Mouse (Mus musculus) embryonic facial prominence, embryonic 11.5 days (tissue): ENCODE measurements around the gene Xylt1. TPM values are rescaled to one million over a fixed set of nuclear protein-coding genes. Genes with fewer than 3 reads are reported as not detected.

Source experiments
- ATAC-seq: fragments of 200-750 bp; cut with Nextera tagmentation; replicated peaks from 2 replicates; pipeline ENCODE4 v1.8.0; 2017; ENCODE audit warnings: low read depth; ENCODE audit not compliant: insufficient number of reproducible peaks, low FRiP score, low TSS enrichment
- DNase-seq: peaks from one replicate; pipeline ENCODE4 v3.0.0-alpha.2; 2015; ENCODE audit warnings: low spot score
- H3K27ac ChIP-seq: fragments of 300-500 bp; sonication (generic); replicated peaks from 2 replicates; pipeline ENCODE4 v1.5.1; 2014; ENCODE audit warnings: mild to moderate bottlenecking, low read depth, low read length, control low read depth
- H3K27me3 ChIP-seq: fragments of 300-500 bp; sonication (generic); 2 replicates; pipeline ENCODE4 v1.6.1; 2014; ENCODE audit warnings: mild to moderate bottlenecking, low read length, moderate library complexity, mixed read lengths; ENCODE audit not compliant: control insufficient read depth, insufficient read depth
- H3K36me3 ChIP-seq: fragments of 300-500 bp; sonication (generic); replicated peaks from 2 replicates; pipeline ENCODE4 v1.6.1; 2014; ENCODE audit warnings: low read depth, mild to moderate bottlenecking, low read length, moderate library complexity, mixed read lengths; ENCODE audit not compliant: control insufficient read depth, insufficient read depth
- H3K4me1 ChIP-seq: fragments of 300-500 bp; sonication (generic); 2 replicates; pipeline ENCODE4 v1.6.1; 2014; ENCODE audit warnings: low read length, mixed read lengths; ENCODE audit not compliant: control insufficient read depth, insufficient read depth
- H3K4me2 ChIP-seq: fragments of 300-500 bp; sonication (generic); 2 replicates; pipeline ENCODE4 v1.6.1; 2014; ENCODE audit warnings: low read depth, mild to moderate bottlenecking, control low read depth, low read length, moderate library complexity
- H3K4me3 ChIP-seq: fragments of 300-500 bp; sonication (generic); 2 replicates; pipeline ENCODE4 v1.5.1; 2014; ENCODE audit warnings: low read depth, low read length, control low read depth
- H3K9ac ChIP-seq: fragments of 300-500 bp; sonication (generic); replicated peaks from 2 replicates; pipeline ENCODE4 v1.6.1; 2014; ENCODE audit warnings: mild to moderate bottlenecking, control low read depth, low read length
- H3K9me3 ChIP-seq: fragments of 300-500 bp; sonication (generic); replicated peaks from 2 replicates; pipeline ENCODE4 v1.6.1; 2016; ENCODE audit warnings: mild to moderate bottlenecking, low read length, inconsistent platforms, mixed read lengths; ENCODE audit not compliant: control insufficient read depth
- WGBS: fragments of 180-500 bp; shearing (Covaris S2); extraction: QIAGEN DNeasy Blood & Tissue Kit; methylation state at CpG from one replicate; pipeline ENCODE4 v1.1.7; 2014; 5-methylcytosine and 5-hydroxymethylcytosine counted together
- polyA plus RNA-seq: library from polyadenylated mRNA; unstranded; fragments of >200 nt; fragmentation: Nextera tagmentation; extraction: Ambion mirVana; gene quantifications from 2 replicates; pipeline ENCODE4 v1.2.1, GENCODE M21; 2014

Gene Xylt1
- polyA plus RNA-seq, 1 experiment from 2014 or later = 1.4 TPM

DNA sequence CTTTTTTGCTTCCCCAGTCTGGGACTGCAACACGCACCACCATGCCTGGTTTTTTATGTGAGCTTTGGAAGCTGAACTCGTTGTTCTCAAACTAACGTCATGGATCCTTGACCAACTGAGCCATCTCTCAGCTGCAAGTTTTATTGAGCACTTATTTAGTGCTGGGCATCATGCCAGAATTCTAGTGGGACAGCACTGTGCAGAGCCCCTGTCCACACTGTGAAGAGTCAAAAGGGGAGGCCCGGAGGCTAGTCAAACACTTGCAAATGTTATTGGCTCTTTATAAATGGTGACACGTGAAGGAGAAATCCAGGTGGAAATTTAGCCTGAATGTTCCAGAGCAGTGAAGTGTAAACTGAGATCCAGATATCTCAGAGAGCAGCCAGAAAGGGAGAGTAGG is 121.6 kb downstream of the Xylt1 start:
- no peak overlapping the region for H3K9ac ChIP-seq
- H3K9me3 ChIP-seq = no peaks in the 10 kb centered on the region
- no peak overlapping the region for H3K4me3 ChIP-seq
- H3K4me1 ChIP-seq = no peaks in the 10 kb centered on the region
- DNase-seq (no peak), ATAC-seq (no peak)
- no peak overlapping the region for H3K27ac ChIP-seq
- H3K4me2 ChIP-seq = no peak overlapping the region
- H3K27me3 ChIP-seq = no peaks in the 10 kb centered on the region
- H3K36me3 ChIP-seq = no peaks in the 10 kb centered on the region
- 93% methylated on average over 5 of the region's 5 CpGs for WGBS

DNA sequence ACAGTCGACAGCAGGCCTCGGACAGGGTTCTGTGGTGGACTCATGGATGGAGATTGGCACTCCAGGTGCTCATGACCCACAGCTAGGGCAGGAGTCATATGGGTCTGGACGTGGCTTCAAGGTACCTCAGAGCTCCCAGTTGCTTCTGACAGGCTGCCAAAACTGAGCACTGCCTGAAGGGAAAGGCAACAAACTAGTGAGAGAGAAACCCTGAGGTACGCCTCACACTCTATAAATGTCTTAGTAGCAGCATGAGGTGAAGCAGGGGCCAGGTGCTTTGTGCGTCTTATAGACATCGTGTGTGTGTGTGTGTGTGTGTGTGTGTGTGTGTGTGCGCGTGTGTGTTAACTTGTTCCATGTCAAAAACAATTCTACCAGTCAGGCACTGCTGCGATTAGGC is 122.9 kb downstream of the Xylt1 start:
- 87% methylated on average over 9 of the region's 9 CpGs for WGBS
- Histone ChIP-seq H3K9ac (no peak overlapping the region), H3K4me2 (no peak overlapping the region), H3K27me3 (no peaks in the 10 kb centered on the region), H3K4me3 (no peak overlapping the region), H3K27ac (no peak overlapping the region), H3K36me3 (no peaks in the 10 kb centered on the region), H3K9me3 (no peaks in the 10 kb centered on the region), H3K4me1 (no peaks in the 10 kb centered on the region)
- ATAC-seq (no peak), DNase-seq (no peak)

DNA sequence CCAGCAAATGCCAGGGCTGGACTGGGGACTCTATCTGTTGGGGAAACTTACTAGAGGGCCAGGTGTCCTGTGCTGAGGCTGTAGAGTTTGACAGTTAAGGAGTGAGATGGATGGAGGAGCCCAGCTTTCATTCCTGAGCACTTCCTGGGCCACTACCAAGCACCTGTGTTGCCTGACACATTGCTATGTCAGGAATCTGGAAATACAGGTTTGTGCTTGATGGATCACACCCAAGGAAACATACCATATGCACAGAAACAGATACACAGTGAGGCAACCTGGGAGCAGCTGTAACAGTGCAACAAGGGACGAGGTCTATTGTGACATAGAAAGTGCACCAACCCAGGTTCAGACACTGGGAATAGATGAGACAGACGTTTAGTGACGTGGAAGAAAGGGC is 125.0 kb downstream of the Xylt1 start:
- Histone ChIP-seq H3K27ac (no peak overlapping the region), H3K27me3 (no peaks in the 10 kb centered on the region), H3K9ac (no peak overlapping the region), H3K36me3 (no peaks in the 10 kb centered on the region), H3K9me3 (no peaks in the 10 kb centered on the region), H3K4me1 (no peaks in the 10 kb centered on the region), H3K4me3 (no peak overlapping the region), H3K4me2 (no peak overlapping the region)
- WGBS = 84% methylated on average over 3 of the region's 3 CpGs
- no peak for ATAC-seq
- DNase-seq = peak; percentile 40

DNA sequence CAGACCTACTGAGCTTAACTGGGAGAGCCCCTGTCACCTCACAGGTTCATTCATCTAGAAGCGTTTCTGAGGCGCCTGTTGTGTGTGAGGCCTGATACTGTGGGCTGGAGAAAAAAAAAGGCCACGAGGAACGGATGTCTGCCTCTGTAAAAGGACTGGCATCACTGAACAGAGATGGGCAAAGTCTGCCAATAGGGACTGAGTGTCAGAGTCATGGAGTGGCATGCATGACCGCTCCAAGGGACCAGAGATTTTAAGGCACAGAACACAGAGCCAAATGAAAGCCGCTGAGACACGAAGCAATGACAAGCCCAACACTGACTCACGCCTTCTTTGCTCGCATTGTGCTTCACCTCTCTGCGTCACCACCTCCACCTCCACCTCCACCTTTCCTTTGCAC is 126.6 kb downstream of the Xylt1 start:
- Histone ChIP-seq H3K27ac (no peak overlapping the region), H3K27me3 (no peaks in the 10 kb centered on the region), H3K36me3 (no peaks in the 10 kb centered on the region), H3K9ac (no peak overlapping the region), H3K9me3 (no peaks in the 10 kb centered on the region), H3K4me3 (no peak overlapping the region), H3K4me1 (no peaks in the 10 kb centered on the region), H3K4me2 (no peak overlapping the region)
- 91% methylated on average over 10 of the region's 10 CpGs for WGBS
- no peak for ATAC-seq
- no peak for DNase-seq

DNA sequence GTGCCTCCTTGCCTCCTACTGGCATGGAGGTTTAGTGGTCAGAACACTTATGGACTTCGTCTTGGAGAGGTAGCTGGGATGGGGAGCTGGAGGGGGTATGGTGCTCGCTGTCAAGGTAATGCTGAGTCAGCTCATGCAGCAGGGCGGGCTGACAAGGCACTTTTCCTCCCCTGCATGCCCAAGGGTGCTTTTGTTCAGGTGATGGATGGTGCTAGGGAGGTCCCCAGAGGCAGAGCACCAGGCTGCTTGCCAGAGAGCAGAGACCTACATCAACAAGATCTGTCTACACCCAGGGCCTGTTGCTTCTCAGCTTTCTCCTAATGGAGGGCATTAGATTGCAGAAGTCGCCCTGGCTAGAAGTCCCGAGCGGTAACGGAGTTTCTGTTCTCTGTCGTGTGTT is 127.3 kb downstream of the Xylt1 start:
- Histone ChIP-seq H3K4me3 (no peak overlapping the region), H3K9ac (no peak overlapping the region), H3K4me2 (no peak overlapping the region), H3K4me1 (no peaks in the 10 kb centered on the region), H3K36me3 (no peaks in the 10 kb centered on the region), H3K27ac (no peak overlapping the region), H3K27me3 (no peaks in the 10 kb centered on the region), H3K9me3 (no peaks in the 10 kb centered on the region)
- 75% methylated on average over 8 of the region's 8 CpGs for WGBS
- DNase-seq (no peak), ATAC-seq (no peak)

DNA sequence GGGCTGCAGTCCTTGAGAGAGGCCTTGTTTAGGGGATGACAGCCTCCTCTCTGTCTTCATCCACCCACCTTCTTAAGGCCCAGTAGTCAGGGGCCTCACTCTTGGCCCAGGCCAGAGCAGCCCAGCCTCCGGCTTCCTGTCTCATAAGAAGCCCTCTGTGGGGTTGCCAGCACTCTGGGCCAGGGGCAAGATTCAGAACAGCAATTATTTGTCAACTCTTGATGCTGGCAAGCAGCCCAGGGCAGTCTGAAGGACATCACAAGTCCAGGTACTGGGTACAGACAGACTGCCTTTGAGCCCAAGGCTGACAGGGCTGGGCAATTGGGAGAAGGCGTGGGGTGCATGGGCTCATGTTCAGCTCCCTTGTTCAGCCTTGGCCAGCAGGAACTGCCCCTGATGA is 129.3 kb downstream of the Xylt1 start:
- WGBS = 76% methylated on average over 2 of the region's 2 CpGs
- no peak overlapping the region for H3K4me3 ChIP-seq
- DNase-seq (no peak), ATAC-seq (no peak)
- H3K27me3 ChIP-seq = no peaks in the 10 kb centered on the region
- no peaks in the 10 kb centered on the region for H3K4me1 ChIP-seq
- no peaks in the 10 kb centered on the region for H3K9me3 ChIP-seq
- no peaks in the 10 kb centered on the region for H3K36me3 ChIP-seq
- H3K9ac ChIP-seq = no peak overlapping the region
- H3K27ac ChIP-seq = no peak overlapping the region
- no peak overlapping the region for H3K4me2 ChIP-seq

DNA sequence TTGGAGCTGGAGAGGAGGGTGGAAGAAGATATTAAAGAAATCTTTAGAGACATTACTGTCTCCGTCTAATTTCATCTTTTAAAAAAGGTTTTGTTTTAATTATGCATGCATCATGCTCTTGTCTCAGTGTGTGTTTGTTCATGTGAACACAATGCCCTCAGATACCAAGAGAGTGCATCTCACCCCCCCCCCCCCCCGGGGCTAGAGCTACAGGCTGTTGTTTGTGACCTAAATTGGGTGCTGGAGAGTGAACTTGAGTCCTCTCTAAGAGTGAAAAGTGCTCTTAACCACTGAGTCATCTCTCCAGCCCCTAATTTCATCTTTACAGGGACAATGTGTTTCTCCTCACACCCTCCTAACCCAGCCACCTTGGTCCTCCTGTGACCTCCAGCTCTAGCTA is 131.5 kb downstream of the Xylt1 start:
- Histone ChIP-seq H3K27me3 (no peaks in the 10 kb centered on the region), H3K4me1 (no peaks in the 10 kb centered on the region), H3K9me3 (no peaks in the 10 kb centered on the region), H3K4me3 (no peak overlapping the region), H3K36me3 (no peaks in the 10 kb centered on the region), H3K27ac (no peak overlapping the region), H3K9ac (no peak overlapping the region), H3K4me2 (no peak overlapping the region)
- ATAC-seq (no peak), DNase-seq (no peak)
- 91% methylated on average over 2 of the region's 2 CpGs for WGBS

DNA sequence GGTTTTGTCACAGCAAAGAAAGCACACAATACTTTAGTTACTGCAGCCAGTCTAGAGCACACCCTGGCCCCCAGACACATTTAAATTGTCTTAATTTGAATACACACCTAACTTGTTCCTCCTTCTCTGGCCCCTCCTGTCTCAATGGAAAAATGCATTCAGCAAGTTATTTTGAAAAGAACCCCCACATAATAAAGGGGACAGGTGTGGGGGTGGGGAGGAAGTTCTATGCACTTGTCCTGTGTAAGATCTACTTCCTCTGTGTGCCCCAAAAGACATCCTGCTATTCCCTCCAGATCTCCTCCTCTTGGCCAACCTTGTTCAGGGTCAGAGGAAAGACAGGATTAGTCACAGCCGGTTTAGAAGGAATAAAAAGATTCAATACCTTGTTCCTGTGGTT is 135.0 kb downstream of the Xylt1 start:
- 69% methylated on average over 1 of the region's 1 CpGs for WGBS
- no peak overlapping the region for H3K4me2 ChIP-seq
- no peak overlapping the region for H3K4me3 ChIP-seq
- no peak overlapping the region for H3K27ac ChIP-seq
- ATAC-seq = no peak
- no peaks in the 10 kb centered on the region for H3K27me3 ChIP-seq
- no peaks in the 10 kb centered on the region for H3K4me1 ChIP-seq
- H3K9ac ChIP-seq = no peak overlapping the region
- H3K9me3 ChIP-seq = no peaks in the 10 kb centered on the region
- no peak for DNase-seq
- H3K36me3 ChIP-seq = no peaks in the 10 kb centered on the region

DNA sequence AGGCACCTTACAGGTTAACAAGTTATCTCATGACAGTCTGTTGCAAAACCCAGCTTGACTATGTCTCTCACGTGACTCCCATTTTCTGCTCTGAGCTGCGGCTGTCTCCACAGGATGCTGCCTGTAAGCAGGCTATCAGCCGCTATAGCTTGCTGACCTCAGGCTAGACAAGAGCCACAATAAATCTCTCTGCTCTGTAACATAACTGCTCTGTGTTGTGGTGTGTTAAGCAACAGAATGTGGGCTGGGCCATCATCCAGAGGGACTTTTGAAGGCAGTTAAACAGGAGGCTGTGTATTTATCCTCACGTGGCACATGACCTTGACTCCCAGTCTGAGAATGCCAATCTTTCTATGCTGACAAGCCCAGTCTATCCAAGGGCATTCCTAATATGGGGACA is 136.1 kb downstream of the Xylt1 start:
- WGBS = 68% methylated on average over 4 of the region's 4 CpGs
- Histone ChIP-seq H3K9me3 (no peaks in the 10 kb centered on the region), H3K4me2 (no peak overlapping the region)

More for the DNA sequence above, 136.1 kb downstream of the Xylt1 start:
- Histone ChIP-seq H3K36me3 (no peaks in the 10 kb centered on the region), H3K9ac (no peak overlapping the region), H3K27me3 (no peaks in the 10 kb centered on the region), H3K27ac (no peak overlapping the region), H3K4me1 (no peaks in the 10 kb centered on the region), H3K4me3 (no peak overlapping the region)
- DNase-seq (no peak), ATAC-seq (no peak)
